Mouse (Mus musculus): ENCODE measurements around the gene Hmga2. TPM values are rescaled to one million over a fixed set of nuclear protein-coding genes. Genes with fewer than 3 reads are reported as not detected.
"Not testable (repeated sequence)": the region's sequence is repeated elsewhere in the genome, so short reads cannot be mapped to it uniquely, and the experiment has no call there.

The Hmga2 gene
- polyA plus RNA-seq, 1 experiment from 2014 or later = 2.2 TPM

GRCm38 (mm10) chr10:120339324-120339723, 136.9 kb downstream of the Hmga2 start:
- ATAC-seq (peak; percentile 52), DNase-seq (ENCODE audit: low spot score) (peak; percentile 29)
- Histone ChIP-seq H3K9ac (replicated peaks; ENCODE audit: low read depth) (no peak overlapping the region), H3K4me3 (ENCODE audit: low read depth, low read length) (no peak overlapping the region), H3K36me3 (ENCODE audit: insufficient read depth, low read length) (no peaks in the 10 kb centered on the region), H3K4me2 (replicated peaks; ENCODE audit: low read depth, low read length) (no peak overlapping the region), H3K4me1 (ENCODE audit: insufficient read depth, low read depth, low read length) (no peaks in the 10 kb centered on the region), H3K27me3 (replicated peaks; ENCODE audit: insufficient read depth, low read length) (no peaks in the 10 kb centered on the region), H3K27ac (ENCODE audit: low read length) (no peak overlapping the region), H3K9me3 (ENCODE audit: low read length) (no peaks in the 10 kb centered on the region)
- 52% methylated on average over 4 of the region's 4 CpGs for WGBS
- TF ChIP-seq EP300 (IDR thresholded peaks at IDR 0.05) (no peak), CTCF (IDR thresholded peaks at IDR 0.05) (no peak)

GRCm38 (mm10) chr10:120338841-120339240, 137.4 kb downstream of the Hmga2 start:
- Histone ChIP-seq H3K4me2 (replicated peaks; ENCODE audit: low read depth, low read length) (no peak overlapping the region), H3K27me3 (replicated peaks; ENCODE audit: insufficient read depth, low read length) (no peaks in the 10 kb centered on the region), H3K9me3 (ENCODE audit: low read length) (no peaks in the 10 kb centered on the region), H3K4me1 (ENCODE audit: insufficient read depth, low read depth, low read length) (no peaks in the 10 kb centered on the region), H3K4me3 (ENCODE audit: low read depth, low read length) (no peak overlapping the region), H3K9ac (replicated peaks; ENCODE audit: low read depth) (no peak overlapping the region), H3K36me3 (ENCODE audit: insufficient read depth, low read length) (no peaks in the 10 kb centered on the region), H3K27ac (ENCODE audit: low read length) (no peak overlapping the region)
- no peak for DNase-seq (ENCODE audit: low spot score)
- TF ChIP-seq EP300 (IDR thresholded peaks at IDR 0.05) (no peak), CTCF (IDR thresholded peaks at IDR 0.05) (no peak)
- 53% methylated on average over 5 of the region's 5 CpGs for WGBS
- ATAC-seq = no peak

- not testable (repeated sequence) for ATAC-seq
- 95% methylated on average over 1 of the region's 1 CpGs for WGBS
These were observed 137.8 kb downstream of the Hmga2 start for GRCm38 (mm10) chr10:120338431-120338830.

GRCm38 (mm10) chr10:120327946-120328345, 148.3 kb downstream of the Hmga2 start:
- Histone ChIP-seq H3K36me3 (ENCODE audit: insufficient read depth, low read length) (no peaks in the 10 kb centered on the region), H3K4me1 (ENCODE audit: insufficient read depth, low read depth, low read length) (no peaks in the 10 kb centered on the region), H3K9me3 (ENCODE audit: low read length) (no peaks in the 10 kb centered on the region), H3K27ac (ENCODE audit: low read length) (no peak overlapping the region), H3K4me2 (replicated peaks; ENCODE audit: low read depth, low read length) (no peak overlapping the region), H3K9ac (replicated peaks; ENCODE audit: low read depth) (no peak overlapping the region), H3K27me3 (replicated peaks; ENCODE audit: insufficient read depth, low read length) (no peaks in the 10 kb centered on the region), H3K4me3 (ENCODE audit: low read depth, low read length) (no peak overlapping the region)
- DNase-seq (ENCODE audit: low spot score) (no peak), ATAC-seq (no peak)
- TF ChIP-seq CTCF (IDR thresholded peaks at IDR 0.05) (no peak), EP300 (IDR thresholded peaks at IDR 0.05) (no peak)
- WGBS = 91% methylated on average over 14 of the region's 14 CpGs

More at GRCm38 (mm10) chr10:120338431-120338830, 137.8 kb downstream of the Hmga2 start:
- not testable (repeated sequence) for H3K4me2 ChIP-seq (replicated peaks; ENCODE audit: low read depth, low read length); H3K4me3 ChIP-seq (ENCODE audit: low read depth, low read length); H3K9ac ChIP-seq (replicated peaks; ENCODE audit: low read depth); H3K27me3 ChIP-seq (replicated peaks; ENCODE audit: insufficient read depth, low read length); H3K9me3 ChIP-seq (ENCODE audit: low read length); H3K36me3 ChIP-seq (ENCODE audit: insufficient read depth, low read length); DNase-seq (ENCODE audit: low spot score); H3K27ac ChIP-seq (ENCODE audit: low read length); H3K4me1 ChIP-seq (ENCODE audit: insufficient read depth, low read depth, low read length)

- no peak overlapping the region for H3K4me3 ChIP-seq (ENCODE audit: low read depth, low read length)
- ATAC-seq (no peak), DNase-seq (ENCODE audit: low spot score) (no peak)
- no peaks in the 10 kb centered on the region for H3K4me1 ChIP-seq (ENCODE audit: insufficient read depth, low read depth, low read length)
- no peak overlapping the region for H3K27ac ChIP-seq (ENCODE audit: low read length)
- H3K9ac ChIP-seq (replicated peaks; ENCODE audit: low read depth) = no peak overlapping the region
- H3K27me3 ChIP-seq (replicated peaks; ENCODE audit: insufficient read depth, low read length) = no peaks in the 10 kb centered on the region
- no peak overlapping the region for H3K4me2 ChIP-seq (replicated peaks; ENCODE audit: low read depth, low read length)
- H3K36me3 ChIP-seq (ENCODE audit: insufficient read depth, low read length) = no peaks in the 10 kb centered on the region
- TF ChIP-seq EP300 (IDR thresholded peaks at IDR 0.05) (no peak), CTCF (IDR thresholded peaks at IDR 0.05) (no peak)
- WGBS = 73% methylated on average over 11 of the region's 11 CpGs
- H3K9me3 ChIP-seq (ENCODE audit: low read length) = no peaks in the 10 kb centered on the region
These were observed 152.6 kb downstream of the Hmga2 start for GRCm38 (mm10) chr10:120323584-120324203.

- WGBS = 86% methylated on average over 8 of the region's 8 CpGs
- no peaks in the 10 kb centered on the region for H3K9me3 ChIP-seq (ENCODE audit: low read length)
- H3K4me2 ChIP-seq (replicated peaks; ENCODE audit: low read depth, low read length) = no peak overlapping the region
- TF ChIP-seq CTCF (IDR thresholded peaks at IDR 0.05) (no peak), EP300 (IDR thresholded peaks at IDR 0.05) (no peak)
- H3K36me3 ChIP-seq (ENCODE audit: insufficient read depth, low read length) = no peaks in the 10 kb centered on the region
- no peaks in the 10 kb centered on the region for H3K4me1 ChIP-seq (ENCODE audit: insufficient read depth, low read depth, low read length)
- ATAC-seq = no peak
- DNase-seq (ENCODE audit: low spot score) = no peak
- no peaks in the 10 kb centered on the region for H3K27me3 ChIP-seq (replicated peaks; ENCODE audit: insufficient read depth, low read length)
- H3K27ac ChIP-seq (ENCODE audit: low read length) = no peak overlapping the region
- H3K9ac ChIP-seq (replicated peaks; ENCODE audit: low read depth) = no peak overlapping the region
- H3K4me3 ChIP-seq (ENCODE audit: low read depth, low read length) = no peak overlapping the region
These were observed 153.5 kb downstream of the Hmga2 start for GRCm38 (mm10) chr10:120322815-120323214.

GRCm38 (mm10) chr10:120319614-120320013, 156.7 kb downstream of the Hmga2 start:
- TF ChIP-seq CTCF (IDR thresholded peaks at IDR 0.05) (no peak), EP300 (IDR thresholded peaks at IDR 0.05) (no peak)
- no peaks in the 10 kb centered on the region for H3K36me3 ChIP-seq (ENCODE audit: insufficient read depth, low read length)
- DNase-seq (ENCODE audit: low spot score) = no peak
- no peak for ATAC-seq
- H3K4me2 ChIP-seq (replicated peaks; ENCODE audit: low read depth, low read length) = no peak overlapping the region
- H3K9ac ChIP-seq (replicated peaks; ENCODE audit: low read depth) = no peak overlapping the region
- no peaks in the 10 kb centered on the region for H3K4me1 ChIP-seq (ENCODE audit: insufficient read depth, low read depth, low read length)
- H3K27ac ChIP-seq (ENCODE audit: low read length) = no peak overlapping the region
- H3K4me3 ChIP-seq (ENCODE audit: low read depth, low read length) = no peak overlapping the region
- no peaks in the 10 kb centered on the region for H3K27me3 ChIP-seq (replicated peaks; ENCODE audit: insufficient read depth, low read length)
- no peaks in the 10 kb centered on the region for H3K9me3 ChIP-seq (ENCODE audit: low read length)
- WGBS = 92% methylated on average over 12 of the region's 12 CpGs

MicroRNAs encoded within 50 kb of the gene (microRNA counts, 519-probe panel; counts per million panel counts)
- not detected for microRNA mmu-miR-763

Small RNA genes within 50 kb of the gene (microRNA-seq; reads per million reads assigned to microRNA genes)
- gene Mir763 = not detected

Other genes with a start within 250 kb of the Hmga2 start
- 33.4 and 35.7 TPM in 2 replicates for gene Llph, start 249.4 kb downstream of the Hmga2 start, polyA plus RNA-seq (2015; fragmentation: Nextera tagmentation; extraction: Ambion mirVana)